Comparison of ENCODE assay signal across 27 mouse cellular contexts in the genomic region with DNA sequence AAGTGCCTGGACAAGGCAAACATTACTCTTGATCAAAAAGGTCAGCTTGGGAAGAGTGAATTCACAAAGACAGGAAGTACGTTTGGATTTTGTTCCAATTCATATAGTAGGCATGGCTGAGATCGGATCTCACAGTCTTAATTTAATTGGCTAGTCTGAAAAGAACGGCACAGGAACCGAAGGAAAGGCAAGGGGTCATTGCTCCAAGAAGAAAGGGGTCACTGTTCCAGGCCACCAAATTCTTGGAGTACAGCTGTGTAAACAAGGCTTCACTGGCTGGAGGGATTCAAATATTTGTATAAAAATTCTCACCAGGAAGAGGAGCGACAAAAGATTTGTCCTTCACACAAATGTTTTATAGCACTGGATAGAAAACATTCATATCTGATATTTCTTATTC. TPM values are rescaled to one million over a fixed set of nuclear protein-coding genes. Genes with fewer than 3 reads are reported as not detected.
DNase-seq lines count a peak whose midpoint lies in the region; ATAC-seq and TF ChIP-seq lines count a peak whose summit lies in the region.
"Had no signal": no experiment of that assay in that cellular context is flagged by ENCODE, and none has a peak within 500 bp of the region (broad histone marks: within the 10 kb centered on the region; RNA-seq: fewer than 3 reads in every experiment).

No protein-coding gene starts in this region.

- H3K9me3 ChIP-seq in hindbrain, embryonic 11.5 days (ENCODE audit: control insufficient read depth, low read length) = no peaks in the 10 kb centered on the region
- H3K9me3 ChIP-seq in hindbrain, embryonic 12.5 days (replicated peaks) = no peaks in the 10 kb centered on the region
- H3K9me3 ChIP-seq in lung, embryonic 14.5 days (ENCODE audit: low read depth, low read length) = no peaks in the 10 kb centered on the region
- H3K9me3 ChIP-seq in kidney, embryonic 16.5 days (ENCODE audit: low read length) = no peaks in the 10 kb centered on the region
- no peaks in the 10 kb centered on the region for H3K9me3 ChIP-seq in heart, embryonic 12.5 days (replicated peaks)
- H3K9me3 ChIP-seq: embryonic facial prominence, embryonic 13.5 days; forebrain, embryonic 13.5 days; intestine, embryonic 15.5 days; megakaryocyte, embryonic 14.5 days; stomach, embryonic 15.5 days had no signal

- no peak for ATAC-seq in hindbrain, embryonic 11.5 days (ENCODE audit: low FRiP score)
- no peak for ATAC-seq in hindbrain, embryonic 12.5 days (ENCODE audit: low FRiP score)
- ATAC-seq in lung, embryonic 14.5 days (ENCODE audit: insufficient read depth) = no peak
- ATAC-seq in kidney, embryonic 16.5 days (ENCODE audit: low FRiP score, low TSS enrichment) = 0 out of 2 replicates have a peak, but pooled peaks have one; percentile 31
- no peak for ATAC-seq in heart, embryonic 12.5 days (ENCODE audit: insufficient number of reproducible peaks, low FRiP score)
- ATAC-seq: CD4-positive, CD25-positive, alpha-beta regulatory T cell, adult 4 months; forebrain, embryonic 13.5 days; hindbrain, embryonic 16.5 days; intestine, embryonic 15.5 days; midbrain, embryonic 16.5 days had no signal

- no peaks in the 10 kb centered on the region for H3K36me3 ChIP-seq in hindbrain, embryonic 11.5 days (ENCODE audit: control insufficient read depth, insufficient read depth, low read length)
- H3K36me3 ChIP-seq in hindbrain, embryonic 12.5 days = no peaks in the 10 kb centered on the region
- no peaks in the 10 kb centered on the region for H3K36me3 ChIP-seq in lung, embryonic 14.5 days (ENCODE audit: insufficient read depth)
- no peaks in the 10 kb centered on the region for H3K36me3 ChIP-seq in kidney, embryonic 16.5 days (ENCODE audit: insufficient read depth, low read length)
- no peaks in the 10 kb centered on the region for H3K36me3 ChIP-seq in heart, embryonic 12.5 days
- H3K36me3 ChIP-seq: embryonic facial prominence, embryonic 13.5 days; intestine, embryonic 15.5 days; stomach, embryonic 15.5 days had no signal

- peak; percentile 9 for DNase-seq in hindbrain, embryonic 11.5 days (ENCODE audit: low spot score)
- peak; percentile 38 for DNase-seq in lung, embryonic 14.5 days
- no peak for DNase-seq in lung, postnatal 36 days
- no peak for DNase-seq in spleen, adult 12 weeks (ENCODE audit: low spot score)
- DNase-seq: adrenal gland, postnatal 14 days; cerebellum, adult 8-10 months; cerebellum, postnatal 36 days; gastrocnemius, adult 2 months; heart, postnatal 4 days; layer of hippocampus, adult 9-11 months; lung, postnatal 10 days; thymus, postnatal 4 days had no signal

- H3K4me2 ChIP-seq in hindbrain, embryonic 11.5 days (replicated peaks; ENCODE audit: low read depth, low read length) = no peak overlapping the region
- H3K4me2 ChIP-seq in hindbrain, embryonic 12.5 days (replicated peaks) = no peak overlapping the region
- H3K4me2 ChIP-seq in lung, embryonic 14.5 days = no peak overlapping the region
- H3K4me2 ChIP-seq in kidney, embryonic 16.5 days (replicated peaks; ENCODE audit: low read depth, low read length) = no peak overlapping the region
- H3K4me2 ChIP-seq in heart, embryonic 12.5 days = no peak overlapping the region
- H3K4me2 ChIP-seq: embryonic facial prominence, embryonic 13.5 days; forebrain, embryonic 13.5 days; intestine, embryonic 15.5 days; stomach, embryonic 15.5 days had no signal

- no peaks in the 10 kb centered on the region for H3K4me1 ChIP-seq in hindbrain, embryonic 11.5 days (replicated peaks; ENCODE audit: control insufficient read depth, insufficient read depth, low read length)
- no peaks in the 10 kb centered on the region for H3K4me1 ChIP-seq in hindbrain, embryonic 12.5 days
- no peaks in the 10 kb centered on the region for H3K4me1 ChIP-seq in lung, embryonic 14.5 days (ENCODE audit: insufficient read depth)
- H3K4me1 ChIP-seq in kidney, embryonic 16.5 days (ENCODE audit: insufficient read depth, low read length) = peaks cover 14% of the 10 kb centered on the region
- peaks cover 9% of the 10 kb centered on the region for H3K4me1 ChIP-seq in heart, embryonic 12.5 days (replicated peaks)
- H3K4me1 ChIP-seq: forebrain, embryonic 13.5 days; intestine, embryonic 15.5 days had no signal

- H3K27ac ChIP-seq in hindbrain, embryonic 11.5 days (ENCODE audit: low read depth, low read length) = no peak overlapping the region
- H3K27ac ChIP-seq in hindbrain, embryonic 12.5 days = no peak overlapping the region
- peak overlapping the region; percentile 40 for H3K27ac ChIP-seq in lung, embryonic 14.5 days (ENCODE audit: low read depth)
- H3K27ac ChIP-seq in kidney, embryonic 16.5 days (ENCODE audit: low read length) = peak overlapping the region; percentile 80
- H3K27ac ChIP-seq in heart, embryonic 12.5 days (ENCODE audit: poor library complexity, severe bottlenecking) = no peak overlapping the region
- H3K27ac ChIP-seq: embryonic facial prominence, embryonic 13.5 days; forebrain, embryonic 13.5 days; gastrocnemius, adult 2 months; intestine, embryonic 15.5 days; left cerebral cortex, adult 2 months; stomach, embryonic 15.5 days had no signal

- no peak for TF ChIP-seq CTCF in lung, embryonic 14.5 days (IDR thresholded peaks at IDR 0.05; ENCODE audit: low read depth)

- H3K4me3 ChIP-seq in hindbrain, embryonic 11.5 days (ENCODE audit: low read depth, low read length) = no peak overlapping the region
- H3K4me3 ChIP-seq in hindbrain, embryonic 12.5 days = no peak overlapping the region
- H3K4me3 ChIP-seq in lung, embryonic 14.5 days (ENCODE audit: low read depth, low read length) = no peak overlapping the region
- no peak overlapping the region for H3K4me3 ChIP-seq in kidney, embryonic 16.5 days (ENCODE audit: low read length)
- H3K4me3 ChIP-seq in heart, embryonic 12.5 days = no peak overlapping the region
- H3K4me3 ChIP-seq: embryonic facial prominence, embryonic 13.5 days; erythroblast, embryonic 14.5 days; forebrain, embryonic 13.5 days; gastrocnemius, adult 2 months; intestine, embryonic 15.5 days; left cerebral cortex, adult 2 months; stomach, embryonic 15.5 days had no signal

- 45% methylated on average over 5 of the region's 5 CpGs for WGBS in hindbrain, embryonic 11.5 days
- WGBS in hindbrain, embryonic 12.5 days = 45% methylated on average over 5 of the region's 5 CpGs
- WGBS in lung, embryonic 14.5 days = 14% methylated on average over 5 of the region's 5 CpGs
- 7% methylated on average over 5 of the region's 5 CpGs for WGBS in kidney, embryonic 16.5 days
- 55% methylated on average over 5 of the region's 5 CpGs for WGBS in heart, embryonic 12.5 days

- H3K27me3 ChIP-seq in hindbrain, embryonic 11.5 days (ENCODE audit: control insufficient read depth, insufficient read depth, low read length) = no peaks in the 10 kb centered on the region
- 0 out of 2 replicates have a peak, but pooled peaks cover 2% of the 10 kb centered on the region for H3K27me3 ChIP-seq in hindbrain, embryonic 12.5 days
- H3K27me3 ChIP-seq in lung, embryonic 14.5 days (ENCODE audit: insufficient read depth, low read length) = no peaks in the 10 kb centered on the region
- H3K27me3 ChIP-seq in kidney, embryonic 16.5 days (ENCODE audit: insufficient read depth, low read length) = no peaks in the 10 kb centered on the region
- H3K27me3 ChIP-seq in heart, embryonic 12.5 days (replicated peaks) = no peaks in the 10 kb centered on the region; the same call in 1 of the 2 replicates
- H3K27me3 ChIP-seq: forebrain, embryonic 13.5 days; intestine, embryonic 15.5 days; stomach, embryonic 15.5 days had no signal

- H3K9ac ChIP-seq in hindbrain, embryonic 11.5 days (ENCODE audit: low read depth, low read length) = no peak overlapping the region
- no peak overlapping the region for H3K9ac ChIP-seq in hindbrain, embryonic 12.5 days
- no peak overlapping the region for H3K9ac ChIP-seq in lung, embryonic 14.5 days
- no peak overlapping the region for H3K9ac ChIP-seq in kidney, embryonic 16.5 days (replicated peaks; ENCODE audit: low read length)
- no peak overlapping the region for H3K9ac ChIP-seq in heart, embryonic 12.5 days
- H3K9ac ChIP-seq: embryonic facial prominence, embryonic 13.5 days; forebrain, embryonic 13.5 days; intestine, embryonic 15.5 days; stomach, embryonic 15.5 days had no signal

RNA-seq across cellular contexts. Expression of a gene that starts 7.8 kb away (rescaled TPM):
- polyA plus RNA-seq in hindbrain, embryonic 11.5 days (2014; fragmentation: Nextera tagmentation; extraction: Ambion mirVana) = 0.91 and 0.99 TPM in 2 replicates
- 1.5 and 1.7 TPM in 2 replicates for polyA plus RNA-seq in hindbrain, embryonic 12.5 days (2016; fragmentation: Nextera tagmentation; extraction: Ambion mirVana)
- polyA plus RNA-seq in lung, embryonic 14.5 days (2014; fragmentation: Nextera tagmentation; extraction: Ambion mirVana) = 1.3 and 1.8 TPM in 2 replicates
- 2.8 and 3.8 TPM in 2 replicates for polyA plus RNA-seq in kidney, embryonic 16.5 days (2015; fragmentation: Nextera tagmentation; extraction: Ambion mirVana)
- polyA plus RNA-seq in heart, embryonic 12.5 days (2016; fragmentation: Nextera tagmentation; extraction: Ambion mirVana) = 1.3 TPM in 2 replicates
- polyA plus RNA-seq: CD4-positive, CD25-positive, alpha-beta regulatory T cell, adult 4 months; erythroblast, embryonic 14.5 days had no signal

RNA-seq across cellular contexts. Expression of a gene that starts 13.4 kb away (rescaled TPM):
- polyA plus RNA-seq in hindbrain, embryonic 11.5 days (2014; fragmentation: Nextera tagmentation; extraction: Ambion mirVana) = not detected in 2 replicates
- not detected in 2 replicates for polyA plus RNA-seq in hindbrain, embryonic 12.5 days (2016; fragmentation: Nextera tagmentation; extraction: Ambion mirVana)
- not detected in 2 replicates for polyA plus RNA-seq in lung, embryonic 14.5 days (2014; fragmentation: Nextera tagmentation; extraction: Ambion mirVana)
- polyA plus RNA-seq in kidney, embryonic 16.5 days (2015; fragmentation: Nextera tagmentation; extraction: Ambion mirVana) = 0.22 TPM in 1 of 2 replicates, not detected in the other
- not detected in 2 replicates for polyA plus RNA-seq in heart, embryonic 12.5 days (2016; fragmentation: Nextera tagmentation; extraction: Ambion mirVana)
- polyA plus RNA-seq: CD4-positive, CD25-positive, alpha-beta regulatory T cell, adult 4 months; embryonic facial prominence, embryonic 13.5 days; erythroblast, embryonic 14.5 days; forebrain, embryonic 13.5 days; frontal cortex, adult 2 months; hindbrain, embryonic 16.5 days; midbrain, embryonic 16.5 days; neural tube, embryonic 14.5 days had no signal

RNA-seq across cellular contexts. Expression of a gene that starts 25.3 kb away (rescaled TPM):
- 11.8 and 13.4 TPM in 2 replicates for polyA plus RNA-seq in hindbrain, embryonic 11.5 days (2014; fragmentation: Nextera tagmentation; extraction: Ambion mirVana)
- 24.8 and 25.2 TPM in 2 replicates for polyA plus RNA-seq in hindbrain, embryonic 12.5 days (2016; fragmentation: Nextera tagmentation; extraction: Ambion mirVana)
- polyA plus RNA-seq in lung, embryonic 14.5 days (2014; fragmentation: Nextera tagmentation; extraction: Ambion mirVana) = 12.7 and 14.0 TPM in 2 replicates
- 56.3 and 70.9 TPM in 2 replicates for polyA plus RNA-seq in kidney, embryonic 16.5 days (2015; fragmentation: Nextera tagmentation; extraction: Ambion mirVana)
- polyA plus RNA-seq in heart, embryonic 12.5 days (2016; fragmentation: Nextera tagmentation; extraction: Ambion mirVana) = 15.9 and 16.6 TPM in 2 replicates

RNA-seq across cellular contexts. Expression of a gene that starts 45.8 kb away (rescaled TPM):
- 14.0 and 15.2 TPM in 2 replicates for polyA plus RNA-seq in hindbrain, embryonic 11.5 days (2014; fragmentation: Nextera tagmentation; extraction: Ambion mirVana)
- 15.3 and 16.4 TPM in 2 replicates for polyA plus RNA-seq in hindbrain, embryonic 12.5 days (2016; fragmentation: Nextera tagmentation; extraction: Ambion mirVana)
- polyA plus RNA-seq in lung, embryonic 14.5 days (2014; fragmentation: Nextera tagmentation; extraction: Ambion mirVana) = 33.7 and 46.0 TPM in 2 replicates
- polyA plus RNA-seq in kidney, embryonic 16.5 days (2015; fragmentation: Nextera tagmentation; extraction: Ambion mirVana) = 46.3 and 57.9 TPM in 2 replicates
- 23.8 and 25.6 TPM in 2 replicates for polyA plus RNA-seq in heart, embryonic 12.5 days (2016; fragmentation: Nextera tagmentation; extraction: Ambion mirVana)
- polyA plus RNA-seq: erythroblast, embryonic 14.5 days had no signal

Comparison
In these comparisons a context has a peak if more than half of its experiments do, and no peak if none do; other contexts are left out.
1. DNase-seq: peak in hindbrain, embryonic 11.5 days (single experiment) and lung, embryonic 14.5 days (single experiment); none in lung, postnatal 36 days (single experiment) and spleen, adult 12 weeks (single experiment).
2. H3K27ac ChIP-seq: peak in lung, embryonic 14.5 days (single experiment) and kidney, embryonic 16.5 days (single experiment); none in hindbrain, embryonic 11.5 days (single experiment), hindbrain, embryonic 12.5 days (single experiment) and heart, embryonic 12.5 days (single experiment).